Mouse (Mus musculus) liver, postnatal 0 days (tissue): ENCODE measurements around the gene Tdp1. TPM values are rescaled to one million over a fixed set of nuclear protein-coding genes. Genes with fewer than 3 reads are reported as not detected.

ENCODE experiments used
- ATAC-seq: fragments of 200-750 bp; cut with Nextera tagmentation; 2 replicates; pipeline ENCODE4 v1.8.0; 2017; ENCODE audit warnings: mild to moderate bottlenecking, moderate library complexity
- DNase-seq: peaks from one replicate; pipeline ENCODE4 v3.0.0-alpha.2; 2016
- H3K27ac ChIP-seq: fragments of 300-500 bp; sonication (generic); 2 replicates; pipeline ENCODE4 v1.5.1; 2014; ENCODE audit warnings: antibody characterized with exemption, moderate library complexity, mild to moderate bottlenecking, low read depth
- H3K27me3 ChIP-seq: fragments of 300-500 bp; sonication (generic); 2 replicates; pipeline ENCODE4 v1.6.1; 2014; ENCODE audit warnings: low read length, control low read depth, mixed read lengths; ENCODE audit not compliant: insufficient read depth
- H3K36me3 ChIP-seq: fragments of 300-500 bp; sonication (generic); replicated peaks from 2 replicates; pipeline ENCODE4 v1.6.1; 2014; ENCODE audit warnings: mild to moderate bottlenecking, control low read depth, low read length, moderate library complexity, mixed read lengths; ENCODE audit not compliant: insufficient read depth
- H3K4me1 ChIP-seq: fragments of 300-500 bp; sonication (generic); 2 replicates; pipeline ENCODE4 v1.6.1; 2014; ENCODE audit warnings: antibody characterized with exemption, mild to moderate bottlenecking, control low read depth; ENCODE audit not compliant: insufficient read depth
- H3K4me2 ChIP-seq: fragments of 300-500 bp; sonication (generic); 2 replicates; pipeline ENCODE4 v1.6.1; 2014; ENCODE audit warnings: low read depth, mild to moderate bottlenecking, low read length, moderate library complexity, mixed read lengths
- H3K4me3 ChIP-seq: fragments of 300-500 bp; sonication (generic); 2 replicates; pipeline ENCODE4 v1.5.1; 2014; ENCODE audit warnings: low read depth, low read length
- H3K9ac ChIP-seq: fragments of 300-500 bp; sonication (generic); replicated peaks from 2 replicates; pipeline ENCODE4 v1.6.1; 2014; ENCODE audit warnings: mild to moderate bottlenecking, moderate library complexity
- H3K9me3 ChIP-seq: fragments of 300-500 bp; sonication (generic); 2 replicates; pipeline ENCODE4 v1.6.1; 2016; ENCODE audit warnings: mild to moderate bottlenecking, control low read depth, low read length, mixed read lengths
- CTCF ChIP-seq: sonication (generic); IDR thresholded peaks from 2 replicates; pipeline ENCODE4 v1.5.1; 2016; ENCODE audit warnings: antibody characterized with exemption, low read depth
- EP300 ChIP-seq: IDR thresholded peaks from 2 replicates; pipeline ENCODE4 v1.6.1; 2016; ENCODE audit warnings: antibody characterized with exemption, low read depth, mild to moderate bottlenecking
- WGBS: fragments of 180-500 bp; shearing (Covaris S2); extraction: QIAGEN DNeasy Blood & Tissue Kit; methylation state at CpG from one replicate; pipeline ENCODE4 v1.1.7; 2014; ENCODE audit not compliant: insufficient replicate concordance; 5-methylcytosine and 5-hydroxymethylcytosine counted together
- polyA plus RNA-seq: library from polyadenylated mRNA; unstranded; fragments of >200 nt; fragmentation: Nextera tagmentation; extraction: Ambion mirVana; gene quantifications from 2 replicates; pipeline ENCODE4 v1.2.1, GENCODE M21; 2015

The Tdp1 gene
- polyA plus RNA-seq, 1 experiment from 2014 or later, result 12.4 TPM

- 86% methylated on average over 6 of the region's 6 CpGs for WGBS
- Histone ChIP-seq H3K9ac (no peak overlapping the region), H3K4me3 (no peak overlapping the region), H3K27ac (no peak overlapping the region), H3K36me3 (peaks cover 8% of the 10 kb centered on the region; the same call in 1 of the 2 replicates), H3K9me3 (no peaks in the 10 kb centered on the region), H3K4me1 (peaks cover 5% of the 10 kb centered on the region; the same call in 1 of the 2 replicates), H3K4me2 (no peak overlapping the region), H3K27me3 (no peaks in the 10 kb centered on the region)
- no peak for DNase-seq
- ATAC-seq, result no peak
- TF ChIP-seq EP300, result no peak
Measured at GRCm38 (mm10) chr12:99939179-99939578, 54.9 kb downstream of the Tdp1 start.

- no peak overlapping the region for H3K27ac ChIP-seq
- DNase-seq (no peak), ATAC-seq (no peak)
- no peaks in the 10 kb centered on the region for H3K27me3 ChIP-seq
- H3K4me1 ChIP-seq, result peaks cover 5% of the 10 kb centered on the region; the same call in 1 of the 2 replicates
- H3K4me2 ChIP-seq, result no peak overlapping the region
- WGBS, result 88% methylated on average over 7 of the region's 7 CpGs
- no peak overlapping the region for H3K4me3 ChIP-seq
- TF ChIP-seq CTCF, result no peak
- H3K9me3 ChIP-seq, result no peaks in the 10 kb centered on the region
- H3K36me3 ChIP-seq, result 0 out of 2 replicates have a peak, but pooled peaks cover 8% of the 10 kb centered on the region
- H3K9ac ChIP-seq, result no peak overlapping the region; the same call in 1 of the 2 replicates
Measured at GRCm38 (mm10) chr12:99940704-99941103, 56.4 kb downstream of the Tdp1 start.

- Histone ChIP-seq H3K27ac (no peak overlapping the region), H3K4me3 (no peak overlapping the region), H3K36me3 (peaks cover 8% of the 10 kb centered on the region; the same call in 1 of the 2 replicates), H3K9ac (no peak overlapping the region), H3K27me3 (no peaks in the 10 kb centered on the region), H3K4me2 (no peak overlapping the region), H3K9me3 (no peaks in the 10 kb centered on the region), H3K4me1 (peaks cover 5% of the 10 kb centered on the region; the same call in 1 of the 2 replicates)
- TF ChIP-seq CTCF, result no peak
- no peak for TF ChIP-seq EP300
- peak; percentile 21 for DNase-seq
- ATAC-seq, result 0 out of 2 replicates have a peak, but pooled peaks have one; percentile 35
- 30% methylated on average over 8 of the region's 8 CpGs for WGBS
Measured at GRCm38 (mm10) chr12:99942441-99942840, 58.1 kb downstream of the Tdp1 start.

- DNase-seq, result peak; percentile 57
- H3K36me3 ChIP-seq, result peaks cover 7% of the 10 kb centered on the region; the same call in 1 of the 2 replicates
- H3K27ac ChIP-seq, result no peak overlapping the region
- H3K9ac ChIP-seq, result no peak overlapping the region
- H3K27me3 ChIP-seq, result no peaks in the 10 kb centered on the region
- H3K4me1 ChIP-seq, result no peaks in the 10 kb centered on the region
- TF ChIP-seq EP300 (no peak), CTCF (peak; percentile 70)
- 63% methylated on average over 7 of the region's 7 CpGs for WGBS
- no peak overlapping the region for H3K4me2 ChIP-seq
- H3K9me3 ChIP-seq, result no peaks in the 10 kb centered on the region
- no peak; the same call in 1 of the 2 replicates for ATAC-seq
- no peak overlapping the region for H3K4me3 ChIP-seq
Measured at GRCm38 (mm10) chr12:99952928-99953327, 68.6 kb downstream of the Tdp1 start.

- ATAC-seq (no peak), DNase-seq (no peak)
- H3K27me3 ChIP-seq, result 0 out of 2 replicates have a peak, but pooled peaks cover 4% of the 10 kb centered on the region
- no peak overlapping the region for H3K4me3 ChIP-seq
- TF ChIP-seq CTCF (no peak), EP300 (no peak)
- H3K36me3 ChIP-seq, result peaks cover 4% of the 10 kb centered on the region; the same call in 1 of the 2 replicates
- WGBS, result 45% methylated on average over 7 of the region's 7 CpGs
- no peaks in the 10 kb centered on the region for H3K4me1 ChIP-seq
- no peaks in the 10 kb centered on the region for H3K9me3 ChIP-seq
- 0 out of 2 replicates have a peak overlapping the region, but pooled peaks have one; percentile 2 for H3K27ac ChIP-seq
- no peak overlapping the region for H3K9ac ChIP-seq
- no peak overlapping the region for H3K4me2 ChIP-seq
Measured at GRCm38 (mm10) chr12:99956411-99956810, 72.1 kb downstream of the Tdp1 start.

GRCm38 (mm10) chr12:99958068-99959060, 74.0 kb downstream of the Tdp1 start:
- DNase-seq, result no peak
- Histone ChIP-seq H3K9ac (no peak overlapping the region), H3K4me2 (no peak overlapping the region), H3K9me3 (no peaks in the 10 kb centered on the region), H3K4me3 (no peak overlapping the region), H3K27ac (peak overlapping the region; percentile 44; the same call in 1 of the 2 replicates), H3K36me3 (0 out of 2 replicates have a peak, but pooled peaks cover 4% of the 10 kb centered on the region), H3K27me3 (0 out of 2 replicates have a peak, but pooled peaks cover 4% of the 10 kb centered on the region), H3K4me1 (no peaks in the 10 kb centered on the region)
- peak; percentile 87 for ATAC-seq
- no peak for TF ChIP-seq CTCF
- no peak for TF ChIP-seq EP300
- WGBS, result 64% methylated on average over 9 of the region's 9 CpGs
